Mouse (Mus musculus) limb, embryonic 10.5 days (tissue): ENCODE measurements at regions not wholly inside any gene's neighbourhood (a gene's known extent, or its start where the extent isn't known, plus 50 kb on each side); places are given as distances from the start of the nearest gene placed in this dataset.
A peak's percentile ranks its signal among the peaks of the same experiment; 100 is the strongest.

Experiments
- DNase-seq: peaks from one replicate; pipeline ENCODE4 v3.0.0-alpha.2; 2017; ENCODE audit warnings: low spot score
- H3K27ac ChIP-seq: fragments of 300-500 bp; sonication (generic); 2 replicates; pipeline ENCODE4 v1.5.1; 2016; ENCODE audit warnings: mild to moderate bottlenecking
- H3K27me3 ChIP-seq: fragments of 300-500 bp; sonication (generic); 2 replicates; pipeline ENCODE4 v1.6.1; 2016; ENCODE audit warnings: low read depth, mild to moderate bottlenecking; ENCODE audit not compliant: poor library complexity, severe bottlenecking
- H3K36me3 ChIP-seq: fragments of 300-500 bp; sonication (generic); 2 replicates; pipeline ENCODE4 v1.6.1; 2016; ENCODE audit warnings: mild to moderate bottlenecking, moderate library complexity
- H3K4me1 ChIP-seq: fragments of 300-500 bp; sonication (generic); 2 replicates; pipeline ENCODE4 v1.6.1; 2016
- H3K4me3 ChIP-seq: fragments of 300-500 bp; sonication (generic); 2 replicates; pipeline ENCODE4 v1.5.1; 2016; ENCODE audit warnings: mild to moderate bottlenecking, moderate library complexity
- H3K9me3 ChIP-seq: fragments of 300-500 bp; sonication (generic); replicated peaks from 2 replicates; pipeline ENCODE4 v1.6.1; 2016; ENCODE audit warnings: mild to moderate bottlenecking
- WGBS: fragments of 180-500 bp; shearing (Covaris S2); methylation state at CpG from one replicate; pipeline ENCODE4 v1.1.7; 2016; 5-methylcytosine and 5-hydroxymethylcytosine counted together

DNA sequence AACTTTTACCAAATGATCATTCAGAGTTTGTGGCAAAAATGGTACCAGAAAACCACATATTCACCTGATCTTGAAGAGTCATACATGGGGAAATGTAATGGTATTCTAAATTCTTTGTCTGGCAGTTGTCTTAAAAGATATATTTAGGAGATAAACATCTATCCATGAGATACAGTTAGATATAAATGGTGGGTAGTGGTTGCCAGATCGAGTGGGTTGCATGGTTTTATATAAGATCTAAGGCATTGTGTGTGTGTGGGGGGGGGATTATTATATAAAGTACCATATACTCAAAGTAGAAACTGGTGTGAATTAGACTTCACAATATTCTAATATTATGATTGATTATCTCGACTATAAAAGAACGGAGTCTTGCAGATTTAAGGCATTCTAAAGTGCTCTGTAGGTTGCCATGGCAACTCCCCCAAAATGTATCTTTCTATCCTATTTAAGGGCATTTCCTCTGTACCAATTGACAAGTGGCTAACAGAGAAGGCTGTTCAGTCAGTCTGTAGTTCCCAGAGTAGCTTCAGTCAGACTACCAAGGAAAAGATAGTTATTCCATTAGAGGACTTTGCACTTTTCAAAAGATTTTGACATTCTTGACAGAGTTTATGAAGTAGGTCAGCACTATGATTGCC is 89.3 kb upstream of the Man2a1 start:
- H3K27me3 ChIP-seq, result no peaks in the 10 kb centered on the region
- no peak overlapping the region for H3K27ac ChIP-seq
- DNase-seq, result no peak
- H3K4me1 ChIP-seq, result no peaks in the 10 kb centered on the region
- H3K36me3 ChIP-seq, result no peaks in the 10 kb centered on the region
- no peak overlapping the region for H3K4me3 ChIP-seq
- WGBS, result 88% methylated on average over 3 of the region's 3 CpGs
- no peaks in the 10 kb centered on the region for H3K9me3 ChIP-seq

- no peak overlapping the region for H3K4me3 ChIP-seq
- WGBS, result 69% methylated on average over 8 of the region's 8 CpGs
- peak; percentile 26 for DNase-seq
- H3K27me3 ChIP-seq, result no peaks in the 10 kb centered on the region
- H3K27ac ChIP-seq, result no peak overlapping the region
- H3K36me3 ChIP-seq, result no peaks in the 10 kb centered on the region
- no peaks in the 10 kb centered on the region for H3K4me1 ChIP-seq
- H3K9me3 ChIP-seq, result no peaks in the 10 kb centered on the region
Measured at GRCm38 (mm10) chr17:64522213-64522612, 78.3 kb upstream of the Man2a1 start.

GRCm38 (mm10) chr17:64523899-64524298 is 76.6 kb upstream of the Man2a1 start:
- WGBS, result 93% methylated on average over 8 of the region's 8 CpGs
- DNase-seq, result peak; percentile 15
- Histone ChIP-seq H3K4me3 (no peak overlapping the region), H3K4me1 (no peaks in the 10 kb centered on the region), H3K27me3 (no peaks in the 10 kb centered on the region), H3K9me3 (no peaks in the 10 kb centered on the region), H3K27ac (no peak overlapping the region), H3K36me3 (no peaks in the 10 kb centered on the region)

- H3K9me3 ChIP-seq, result no peaks in the 10 kb centered on the region
- H3K36me3 ChIP-seq, result no peaks in the 10 kb centered on the region
- WGBS, result 89% methylated on average over 7 of the region's 7 CpGs
- no peaks in the 10 kb centered on the region for H3K27me3 ChIP-seq
- H3K4me1 ChIP-seq, result 0 out of 2 replicates have a peak, but pooled peaks cover 4% of the 10 kb centered on the region
- no peak for DNase-seq
- no peak overlapping the region for H3K27ac ChIP-seq
- H3K4me3 ChIP-seq, result no peak overlapping the region
Measured at GRCm38 (mm10) chr17:64527817-64528216, 72.7 kb upstream of the Man2a1 start.

- H3K36me3 ChIP-seq, result no peaks in the 10 kb centered on the region
- WGBS, result 90% methylated on average over 7 of the region's 7 CpGs
- no peak for DNase-seq
- H3K4me3 ChIP-seq, result no peak overlapping the region
- H3K9me3 ChIP-seq, result no peaks in the 10 kb centered on the region
- H3K27me3 ChIP-seq, result no peaks in the 10 kb centered on the region
- no peak overlapping the region for H3K27ac ChIP-seq
- H3K4me1 ChIP-seq, result 0 out of 2 replicates have a peak, but pooled peaks cover 4% of the 10 kb centered on the region
Measured at GRCm38 (mm10) chr17:64528476-64528875, 72.1 kb upstream of the Man2a1 start.

- Histone ChIP-seq H3K27me3 (no peaks in the 10 kb centered on the region), H3K9me3 (no peaks in the 10 kb centered on the region), H3K27ac (no peak overlapping the region), H3K4me1 (0 out of 2 replicates have a peak, but pooled peaks cover 4% of the 10 kb centered on the region), H3K36me3 (no peaks in the 10 kb centered on the region), H3K4me3 (no peak overlapping the region)
- no peak for DNase-seq
- WGBS, result 82% methylated on average over 14 of the region's 14 CpGs
Measured at GRCm38 (mm10) chr17:64529296-64529994, 71.1 kb upstream of the Man2a1 start.

DNA sequence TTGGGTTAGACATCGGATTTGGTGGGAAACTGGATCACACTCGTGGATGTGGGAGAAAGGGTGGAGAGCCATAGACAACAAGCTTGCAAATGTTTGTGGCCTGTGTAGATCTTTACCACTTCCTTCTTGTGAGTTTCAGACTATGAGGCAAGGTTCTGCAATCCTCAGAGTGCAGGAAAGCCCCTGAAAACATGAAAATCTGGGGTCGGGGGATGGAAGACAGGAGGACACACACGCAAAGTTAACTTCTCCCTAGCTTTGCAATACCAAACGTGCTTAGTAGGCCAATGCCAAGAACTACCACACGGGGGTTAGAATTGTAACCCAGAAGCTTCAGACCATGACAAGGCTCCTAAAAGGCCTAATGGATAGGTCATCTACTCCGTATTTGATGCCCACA is 69.4 kb upstream of the Man2a1 start:
- 92% methylated on average over 7 of the region's 7 CpGs for WGBS
- no peak overlapping the region for H3K27ac ChIP-seq
- H3K36me3 ChIP-seq, result no peaks in the 10 kb centered on the region
- no peak for DNase-seq
- no peaks in the 10 kb centered on the region for H3K9me3 ChIP-seq
- 0 out of 2 replicates have a peak, but pooled peaks cover 4% of the 10 kb centered on the region for H3K4me1 ChIP-seq
- no peaks in the 10 kb centered on the region for H3K27me3 ChIP-seq
- no peak overlapping the region for H3K4me3 ChIP-seq

- H3K36me3 ChIP-seq, result no peaks in the 10 kb centered on the region
- H3K27me3 ChIP-seq, result no peaks in the 10 kb centered on the region
- no peak overlapping the region for H3K4me3 ChIP-seq
- no peak for DNase-seq
- no peaks in the 10 kb centered on the region for H3K9me3 ChIP-seq
- H3K4me1 ChIP-seq, result peaks cover 13% of the 10 kb centered on the region; the same call in 1 of the 2 replicates
- WGBS, result 81% methylated on average over 4 of the region's 4 CpGs
- H3K27ac ChIP-seq, result no peak overlapping the region
Measured at GRCm38 (mm10) chr17:64534323-64534722, 66.2 kb upstream of the Man2a1 start.

- no peak for DNase-seq
- no peak overlapping the region for H3K27ac ChIP-seq
- no peaks in the 10 kb centered on the region for H3K27me3 ChIP-seq
- peaks cover 9% of the 10 kb centered on the region; the same call in 1 of the 2 replicates for H3K4me1 ChIP-seq
- 48% methylated on average over 10 of the region's 10 CpGs for WGBS
- H3K36me3 ChIP-seq, result no peaks in the 10 kb centered on the region
- no peak overlapping the region for H3K4me3 ChIP-seq
- H3K9me3 ChIP-seq, result no peaks in the 10 kb centered on the region
Measured at GRCm38 (mm10) chr17:64538520-64538953, 62.0 kb upstream of the Man2a1 start.

- Histone ChIP-seq H3K27me3 (no peaks in the 10 kb centered on the region), H3K36me3 (no peaks in the 10 kb centered on the region), H3K9me3 (no peaks in the 10 kb centered on the region), H3K4me1 (peaks cover 9% of the 10 kb centered on the region; the same call in 1 of the 2 replicates), H3K4me3 (no peak overlapping the region), H3K27ac (no peak overlapping the region)
- WGBS, result 94% methylated on average over 8 of the region's 8 CpGs
- DNase-seq, result no peak
Measured at GRCm38 (mm10) chr17:64540411-64540810, 60.1 kb upstream of the Man2a1 start.

DNA sequence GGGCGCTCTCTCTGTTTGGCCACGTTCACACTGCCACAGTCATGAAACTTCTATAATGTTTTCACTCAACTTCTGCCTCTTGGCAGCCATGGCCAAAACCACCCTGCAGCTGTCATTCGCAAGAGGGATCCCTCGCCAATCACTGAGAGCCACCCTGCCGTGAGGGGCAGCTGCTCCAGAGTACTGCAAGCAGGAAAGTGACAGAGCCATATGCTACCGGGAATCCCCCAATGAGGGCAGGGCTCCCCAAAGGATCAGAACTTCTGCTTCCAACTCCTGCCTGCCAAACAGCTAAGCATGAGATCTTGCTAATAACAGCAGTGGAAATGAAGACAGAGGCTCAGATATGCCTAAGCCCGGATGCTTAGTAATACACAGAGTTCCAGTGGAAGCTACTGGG is 52.0 kb upstream of the Man2a1 start:
- 56% methylated on average over 7 of the region's 7 CpGs for WGBS
- Histone ChIP-seq H3K4me1 (no peaks in the 10 kb centered on the region), H3K27ac (no peak overlapping the region), H3K9me3 (no peaks in the 10 kb centered on the region), H3K36me3 (no peaks in the 10 kb centered on the region), H3K4me3 (no peak overlapping the region), H3K27me3 (no peaks in the 10 kb centered on the region)
- no peak for DNase-seq

GRCm38 (mm10) chr17:64550034-64550433 is 50.5 kb upstream of the Man2a1 start:
- H3K4me3 ChIP-seq, result no peak overlapping the region
- no peaks in the 10 kb centered on the region for H3K27me3 ChIP-seq
- no peaks in the 10 kb centered on the region for H3K9me3 ChIP-seq
- 73% methylated on average over 6 of the region's 6 CpGs for WGBS
- no peak for DNase-seq
- H3K36me3 ChIP-seq, result no peaks in the 10 kb centered on the region
- H3K4me1 ChIP-seq, result no peaks in the 10 kb centered on the region
- no peak overlapping the region for H3K27ac ChIP-seq
